Mouse (Mus musculus) hindbrain, embryonic 15.5 days (tissue): ENCODE measurements around the gene Hcrtr1. TPM values are rescaled to one million over a fixed set of nuclear protein-coding genes. Genes with fewer than 3 reads are reported as not detected.

Source experiments
- ATAC-seq: fragments of 200-750 bp; cut with Nextera tagmentation; 2 replicates; pipeline ENCODE4 v1.8.0; 2017; ENCODE audit warnings: low read depth, moderate number of reproducible peaks, moderate TSS enrichment; ENCODE audit not compliant: low FRiP score
- H3K27ac ChIP-seq: fragments of 300-500 bp; sonication (generic); replicated peaks from 2 replicates; pipeline ENCODE4 v1.5.1; 2015; ENCODE audit warnings: mild to moderate bottlenecking, inconsistent platforms
- H3K27me3 ChIP-seq: fragments of 300-500 bp; sonication (generic); 2 replicates; pipeline ENCODE4 v1.6.1; 2015; ENCODE audit warnings: control low read depth, inconsistent platforms
- H3K36me3 ChIP-seq: fragments of 300-500 bp; sonication (generic); 2 replicates; pipeline ENCODE4 v1.6.1; 2015; ENCODE audit warnings: control low read depth, inconsistent platforms
- H3K4me1 ChIP-seq: fragments of 300-500 bp; sonication (generic); replicated peaks from 2 replicates; pipeline ENCODE4 v1.6.1; 2015; ENCODE audit warnings: control low read depth, inconsistent platforms
- H3K4me2 ChIP-seq: fragments of 300-500 bp; sonication (generic); 2 replicates; pipeline ENCODE4 v1.6.1; 2015; ENCODE audit warnings: moderate library complexity, mild to moderate bottlenecking, inconsistent platforms
- H3K4me3 ChIP-seq: fragments of 300-500 bp; sonication (generic); 2 replicates; pipeline ENCODE4 v1.5.1; 2015; ENCODE audit warnings: mild to moderate bottlenecking, inconsistent platforms
- H3K9ac ChIP-seq: fragments of 300-500 bp; sonication (generic); 2 replicates; pipeline ENCODE4 v1.6.1; 2015; ENCODE audit warnings: inconsistent platforms
- H3K9me3 ChIP-seq: fragments of 300-500 bp; sonication (generic); 2 replicates; pipeline ENCODE4 v1.6.1; 2016; ENCODE audit warnings: control low read depth, inconsistent platforms
- WGBS: fragments of 180-500 bp; shearing (Covaris S2); methylation state at CpG from one replicate; pipeline ENCODE4 v1.1.7; 2015; 5-methylcytosine and 5-hydroxymethylcytosine counted together
- polyA plus RNA-seq: library from polyadenylated mRNA; unstranded; fragments of >200 nt; fragmentation: Nextera tagmentation; extraction: Ambion mirVana; gene quantifications from 2 replicates; pipeline ENCODE4 v1.2.1, GENCODE M21; 2015

Gene Hcrtr1
- polyA plus RNA-seq, 1 experiment from 2014 or later: 5.1 TPM

DNA sequence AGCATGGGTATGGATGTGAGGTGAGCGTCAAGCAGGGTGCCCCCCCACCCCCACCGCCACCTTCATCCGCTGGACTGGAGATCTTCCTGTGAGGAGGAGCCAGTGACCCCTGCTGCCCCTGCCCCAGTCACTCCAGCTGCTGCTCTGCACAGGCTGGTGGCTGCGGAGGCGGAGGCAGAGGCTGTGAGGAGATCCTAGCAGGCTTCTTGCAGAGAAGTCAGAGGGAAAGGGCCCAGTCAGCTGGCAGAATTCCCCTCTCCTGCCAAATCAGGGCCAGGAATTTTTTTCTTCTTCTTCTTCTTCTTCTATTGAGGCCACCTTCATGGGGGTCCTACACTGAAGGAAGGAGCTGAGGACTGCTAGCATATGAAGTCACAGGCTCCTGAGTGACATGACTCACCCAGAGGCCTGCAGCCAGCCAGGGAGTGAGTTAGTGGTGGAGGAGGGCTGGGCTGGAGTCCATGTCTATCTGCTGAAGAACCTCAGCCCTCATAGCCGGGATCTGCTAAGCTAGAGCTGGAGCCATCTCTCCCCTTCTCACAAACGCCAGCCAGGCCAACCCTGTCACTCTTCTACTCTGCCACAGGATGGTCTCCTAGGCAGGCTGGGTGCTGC lies 54.7 kb downstream of the Hcrtr1 start:
- Histone ChIP-seq H3K27ac (no peak overlapping the region), H3K4me2 (no peak overlapping the region), H3K36me3 (no peaks in the 10 kb centered on the region), H3K4me3 (no peak overlapping the region), H3K9ac (no peak overlapping the region), H3K9me3 (no peaks in the 10 kb centered on the region), H3K27me3 (peaks cover 10% of the 10 kb centered on the region; the same call in 1 of the 2 replicates), H3K4me1 (peaks cover 34% of the 10 kb centered on the region)
- 47% methylated on average over 7 of the region's 7 CpGs for WGBS
- ATAC-seq: no peak

DNA sequence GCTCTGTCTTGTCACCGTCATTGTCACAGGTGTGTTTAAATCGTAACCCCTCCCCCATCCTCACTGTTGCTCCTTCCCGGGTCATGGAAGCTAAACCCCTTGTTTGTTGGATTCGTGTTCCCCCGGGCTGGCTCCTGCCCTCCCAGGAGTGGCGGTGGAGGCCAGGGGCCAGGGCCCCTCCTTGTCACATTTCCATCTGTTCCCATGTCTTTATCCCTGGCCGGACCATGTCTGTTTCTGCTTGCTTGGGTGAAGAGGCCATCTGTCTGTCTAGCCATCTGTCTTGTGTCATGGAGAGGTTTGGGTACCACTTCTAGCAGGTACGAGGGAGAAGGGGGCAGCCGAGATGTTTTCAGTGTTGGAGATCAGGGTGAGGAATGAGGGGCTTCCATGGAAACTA lies 56.9 kb downstream of the Hcrtr1 start:
- Histone ChIP-seq H3K27me3 (no peaks in the 10 kb centered on the region), H3K4me3 (no peak overlapping the region), H3K4me2 (no peak overlapping the region), H3K9me3 (no peaks in the 10 kb centered on the region), H3K27ac (no peak overlapping the region; the same call in 1 of the 2 replicates), H3K4me1 (peaks cover 51% of the 10 kb centered on the region), H3K9ac (no peak overlapping the region), H3K36me3 (no peaks in the 10 kb centered on the region)
- no peak for ATAC-seq
- WGBS: 49% methylated on average over 9 of the region's 9 CpGs

DNA sequence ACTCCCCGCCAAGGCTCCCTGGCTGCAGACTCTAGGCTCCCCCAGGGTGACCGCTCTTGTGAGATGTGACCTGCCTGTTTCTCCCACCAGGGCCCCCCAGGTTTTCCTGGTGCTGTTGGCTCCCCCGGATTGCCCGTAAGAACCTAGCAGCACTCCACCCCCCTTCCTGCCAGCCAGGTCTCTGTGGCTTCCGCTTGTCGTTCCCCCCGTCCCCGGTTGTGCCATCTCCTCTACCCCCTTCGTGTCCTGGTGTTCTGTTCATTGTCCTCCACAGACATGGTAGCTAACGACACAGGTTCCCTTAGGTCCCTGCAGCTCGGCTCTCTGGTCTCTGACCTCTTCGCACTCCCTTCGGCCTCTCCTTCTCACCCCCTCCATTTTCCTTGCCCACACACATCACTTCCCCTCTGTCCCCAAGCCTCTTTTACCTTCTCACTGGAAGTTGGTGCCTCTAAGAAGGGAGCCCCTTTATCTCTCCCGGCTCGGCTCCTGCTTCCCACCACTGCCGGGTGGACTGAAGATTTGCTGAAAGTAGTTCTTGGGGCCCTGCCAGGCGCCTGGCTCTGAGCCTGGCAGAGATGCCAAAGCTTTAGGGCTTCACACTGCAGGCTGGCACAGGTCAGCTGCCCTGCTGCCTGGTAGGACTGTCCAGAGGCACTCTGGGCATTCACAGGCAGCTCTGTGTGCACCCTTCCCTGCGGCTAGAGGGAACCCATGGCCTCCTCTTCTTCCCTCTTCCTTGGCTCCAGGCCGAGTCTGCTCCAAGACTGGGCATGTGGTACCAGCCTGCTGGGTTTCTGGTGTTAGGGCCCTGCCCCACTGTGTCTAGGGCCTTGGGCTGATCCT lies 57.6 kb downstream of the Hcrtr1 start:
- H3K27ac ChIP-seq: no peak overlapping the region; the same call in 1 of the 2 replicates
- WGBS: 64% methylated on average over 19 of the region's 19 CpGs
- H3K9ac ChIP-seq: no peak overlapping the region
- no peaks in the 10 kb centered on the region for H3K36me3 ChIP-seq
- no peaks in the 10 kb centered on the region for H3K9me3 ChIP-seq
- no peak overlapping the region for H3K4me3 ChIP-seq
- H3K27me3 ChIP-seq: no peaks in the 10 kb centered on the region
- no peak overlapping the region for H3K4me2 ChIP-seq
- peaks cover 57% of the 10 kb centered on the region for H3K4me1 ChIP-seq
- ATAC-seq: peak; percentile 80

Other genes with a start within 250 kb of the Hcrtr1 start
- 0.12 and 0.16 TPM in 2 replicates for gene Spocd1, start 210.1 kb downstream of the Hcrtr1 start, polyA plus RNA-seq
- 16.4 and 17.4 TPM in 2 replicates for gene Adgrb2, start 154.5 kb downstream of the Hcrtr1 start, polyA plus RNA-seq
- 13.4 and 13.9 TPM in 2 replicates for gene Col16a1, start 91.5 kb downstream of the Hcrtr1 start, polyA plus RNA-seq
- 67.5 and 69.1 TPM in 2 replicates for gene Pef1, start 36.8 kb downstream of the Hcrtr1 start, polyA plus RNA-seq
- gene Tinagl1, start 35.8 kb upstream of the Hcrtr1 start, polyA plus RNA-seq: 8.2 TPM in 2 replicates
- 1.1 and 1.3 TPM in 2 replicates for gene Gm853, start 83.0 kb upstream of the Hcrtr1 start, polyA plus RNA-seq
- gene Serinc2, start 139.8 kb upstream of the Hcrtr1 start, polyA plus RNA-seq: 36.3 and 37.5 TPM in 2 replicates
- 265 and 266 TPM in 2 replicates for gene Fabp3, start 169.2 kb upstream of the Hcrtr1 start, polyA plus RNA-seq
- gene Gm10570, start 169.3 kb upstream of the Hcrtr1 start, polyA plus RNA-seq: 1.9 TPM in 2 replicates
- gene Zcchc17, start 220.6 kb upstream of the Hcrtr1 start, polyA plus RNA-seq: 84.2 and 85.5 TPM in 2 replicates
- gene Snrnp40, start 220.8 kb upstream of the Hcrtr1 start, polyA plus RNA-seq: 95.3 and 98.3 TPM in 2 replicates